Comparison of ENCODE assay signal across 8 mouse cellular contexts in the genomic region with DNA sequence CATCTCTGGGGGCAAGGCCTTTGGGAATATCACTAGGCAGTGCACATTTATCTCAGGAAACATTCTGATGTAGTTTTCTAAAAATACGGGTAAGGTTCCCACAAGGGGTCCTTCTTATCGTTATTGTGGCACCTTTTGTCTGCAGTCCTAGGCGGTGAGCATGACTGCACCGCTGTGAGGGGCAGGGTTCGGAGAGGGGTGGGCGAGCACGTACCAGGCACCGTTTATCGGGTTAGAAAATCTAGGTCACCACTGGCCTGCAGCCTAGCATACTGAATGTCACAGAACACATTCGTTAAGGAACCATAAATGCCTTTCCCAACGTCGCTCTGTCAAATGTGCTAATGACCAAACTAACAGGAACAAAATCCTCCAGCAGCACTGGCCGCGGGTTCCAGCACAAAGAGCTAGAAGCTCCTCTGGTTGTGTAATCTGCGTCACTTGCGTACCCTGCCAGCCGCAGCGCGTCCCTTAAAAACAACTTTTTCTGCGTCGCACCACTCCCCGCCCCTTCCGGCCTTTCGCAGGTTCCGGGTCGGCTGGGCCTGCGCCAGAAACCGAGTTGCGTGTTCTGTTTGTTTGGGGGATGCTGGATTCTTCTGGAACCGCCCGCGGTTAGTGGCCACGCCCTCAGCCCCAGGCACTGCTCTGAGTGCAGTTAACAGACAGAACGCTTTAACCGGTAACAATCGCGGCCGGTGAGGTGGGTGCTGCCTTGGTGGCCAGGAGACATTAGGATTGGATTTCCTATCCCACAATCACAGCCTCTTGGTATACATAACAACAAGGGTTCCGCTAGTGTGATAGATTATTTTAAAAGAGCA. TPM values are rescaled to one million over a fixed set of nuclear protein-coding genes. Genes with fewer than 3 reads are reported as not detected.
DNase-seq lines count a peak whose midpoint lies in the region; ATAC-seq lines count a peak whose summit lies in the region.

Lrrc61 (plus strand) TSS at position 517 of the 824 bp plus-strand sequence.

- DNase-seq in WW6 (ENCODE audit: low read depth, low spot score), result peak; percentile 80
- peak; percentile 92 to 98 for DNase-seq in cerebellum, postnatal 4 days (ENCODE audit: low spot score in 2 of 2)
- DNase-seq in frontal cortex, postnatal 36 days (ENCODE audit: low spot score in 2 of 2), result peak; percentile 98 to 99
- DNase-seq in hindbrain, embryonic 14.5 days (ENCODE audit: low spot score), result peak; percentile 96
- peak; percentile 97 to 98 for DNase-seq in layer of hippocampus, postnatal 25 days (ENCODE audit: extremely low spot score in 1 of 2, low spot score in 1 of 2)
- DNase-seq in lung, postnatal 14 days, result peak; percentile 99
- DNase-seq in ovary, postnatal 36 days (ENCODE audit: low spot score), result peak; percentile 97
- DNase-seq in thymus, postnatal 14 days, result peak; percentile 89

- no peaks in the 10 kb centered on the region for H3K9me3 ChIP-seq in hindbrain, embryonic 14.5 days (ENCODE audit: control insufficient read depth, low read length)

- peak within 1 kb of the TSS; percentile 88 for H3K9ac ChIP-seq in hindbrain, embryonic 14.5 days

- peak within 1 kb of the TSS; percentile 53 for H3K4me3 ChIP-seq in hindbrain, embryonic 14.5 days (replicated peaks; ENCODE audit: low read length)

- under 1% methylated on average over 39 of the region's 39 CpGs for WGBS in hindbrain, embryonic 14.5 days

- peaks cover 9% of the 10 kb centered on the region; the same call in 1 of the 2 replicates for H3K36me3 ChIP-seq in hindbrain, embryonic 14.5 days (replicated peaks; ENCODE audit: control insufficient read depth, insufficient read depth)

- peak; percentile 95 for ATAC-seq in hindbrain, embryonic 14.5 days (ENCODE audit: low FRiP score)

- peak within 1 kb of the TSS; percentile 91 for H3K4me2 ChIP-seq in hindbrain, embryonic 14.5 days (replicated peaks)

- H3K4me1 ChIP-seq in hindbrain, embryonic 14.5 days (replicated peaks; ENCODE audit: control insufficient read depth, insufficient read depth, low read length), result peaks cover 18% of the 10 kb centered on the region

- peak within 1 kb of the TSS; percentile 99 for H3K27ac ChIP-seq in hindbrain, embryonic 14.5 days

- no peaks in the 10 kb centered on the region for H3K27me3 ChIP-seq in hindbrain, embryonic 14.5 days (ENCODE audit: control insufficient read depth, insufficient read depth, low read length)

RNA-seq across cellular contexts. Expression of gene Lrrc61, which starts in this region (rescaled TPM):
- polyA plus RNA-seq in hindbrain, embryonic 14.5 days (2014; fragmentation: Nextera tagmentation; extraction: Ambion mirVana), result 18.2 and 20.8 TPM in 2 replicates
- total RNA-seq in layer of hippocampus, postnatal 25 days (2021), result 10 to 100 TPM; 34.8 to 39.0 TPM

Comparison
In these comparisons a context has a peak if more than half of its experiments do, and no peak if none do; other contexts are left out.
1. Peak in every context shown above with its lines: DNase-seq, ATAC-seq, H3K4me3 ChIP-seq and H3K27ac ChIP-seq.